Mouse (Mus musculus) brain, adult 10 weeks (tissue): Measurements from ENCODE around the gene Slc35d1. TPM values are rescaled to one million over a fixed set of nuclear protein-coding genes. Genes with fewer than 3 reads are reported as not detected.

ENCODE experiments used
- polyA plus RNA-seq: library from polyadenylated mRNA; stranded (reverse); fragments of 350-450 nt; fragmentation: Illumina TruSeq; extraction: RNeasy Lipid Tissue Mini Kit (QIAGEN cat#74804); gene quantifications from one replicate; pipeline ENCODE4 v1.2.3, GENCODE M21; 2015; ENCODE audit warnings: low read depth, low replicate concordance

The Slc35d1 gene
- polyA plus RNA-seq = 6.6 TPM

GRCm38 (mm10) chr4:103214925-103215820 lies at the start of gene Slc35d1:
Gene Slc35d1 (minus strand): TSS chr4:103215164.

Other genes starting within 250 kb of the Slc35d1 start
- 1.0 TPM for gene Tctex1d1, start 236.6 kb downstream of the Slc35d1 start, polyA plus RNA-seq
- gene Insl5, start 188.3 kb downstream of the Slc35d1 start, polyA plus RNA-seq = 2.1 TPM
- gene Mier1, start 100.8 kb downstream of the Slc35d1 start, polyA plus RNA-seq = 26.4 TPM
- 7.4 TPM for gene Wdr78, start 100.6 kb downstream of the Slc35d1 start, polyA plus RNA-seq
- gene 4921539E11Rik, start 75.7 kb upstream of the Slc35d1 start, polyA plus RNA-seq = not detected
- 8.6 TPM for gene Oma1, start 98.6 kb upstream of the Slc35d1 start, polyA plus RNA-seq